Mouse (Mus musculus) heart, adult 2 months (tissue): ENCODE measurements around the gene 2210016F16Rik. TPM values are rescaled to one million over a fixed set of nuclear protein-coding genes. Genes with fewer than 3 reads are reported as not detected.

Experiments used
- DNase-seq, 2 experiments: peaks; one replicate each; pipeline ENCODE4 v3.0.0; 2021
- H3K27ac ChIP-seq: fragments of 200-600 bp; 2 replicates; pipeline ENCODE4 v1.8.1; 2022
- H3K27me3 ChIP-seq: fragments of 200-500 bp; 2 replicates; pipeline ENCODE4 v1.6.1; 2012; ENCODE audit warnings: mild to moderate bottlenecking, low read length, inconsistent platforms, mixed read lengths; ENCODE audit not compliant: control insufficient read depth, insufficient read depth
- H3K36me3 ChIP-seq: fragments of 200-500 bp; 2 replicates; pipeline ENCODE4 v1.6.1; 2012; ENCODE audit warnings: low read length, inconsistent platforms; ENCODE audit not compliant: control insufficient read depth, insufficient read depth
- H3K4me1 ChIP-seq: fragments of 200-500 bp; 2 replicates; pipeline ENCODE4 v1.6.1; 2011; ENCODE audit warnings: low read length; ENCODE audit not compliant: control insufficient read depth, insufficient read depth
- H3K4me3 ChIP-seq: fragments of 200-600 bp; 2 replicates; pipeline ENCODE4 v1.8.1; 2022
- H3K79me2 ChIP-seq: fragments of 200-500 bp; replicated peaks from 2 replicates; pipeline ENCODE4 v1.6.1; 2012; ENCODE audit warnings: mild to moderate bottlenecking, inconsistent platforms, low read length, moderate library complexity, mixed read lengths; ENCODE audit not compliant: control insufficient read depth, insufficient read depth
- H3K9ac ChIP-seq: fragments of 200-500 bp; 2 replicates; pipeline ENCODE4 v1.6.1; 2012; ENCODE audit warnings: low read depth, mild to moderate bottlenecking, control low read depth, inconsistent platforms, low read length, mixed read lengths
- CTCF ChIP-seq: fragments of 200-600 bp; IDR thresholded peaks from 2 replicates; pipeline ENCODE4 v1.8.1; 2022; ENCODE audit warnings: antibody characterized with exemption, mild to moderate bottlenecking, moderate library complexity
- EP300 ChIP-seq: fragments of 200-500 bp; IDR thresholded peaks from 2 replicates; pipeline ENCODE4 v1.6.1; 2011; ENCODE audit warnings: low read depth, low read length, control low read depth; ENCODE audit not compliant: insufficient read depth
- POLR2A ChIP-seq: fragments of 200-500 bp; IDR thresholded peaks from 2 replicates; pipeline ENCODE4 v1.6.1; 2011; ENCODE audit warnings: mild to moderate bottlenecking, low read depth, low read length, control low read depth; ENCODE audit not compliant: insufficient read depth
- WGBS: fragments of 180-500 bp; shearing (Covaris S2); methylation state at CpG from one replicate; pipeline ENCODE4 v1.1.7; 2018; 5-methylcytosine and 5-hydroxymethylcytosine counted together
- intact Hi-C: fragments of 180-260 bp; cut with DNase I; formaldehyde crosslinking; loops from one replicate; pipeline ENCODE4 v1.15.1; 2025
- microRNA-seq, 2 experiments: library from miRNA; unstranded; fragments of <30 nt; microRNA quantifications; one replicate each; pipeline ENCODE4 v1.2.0; 2021
- polyA plus RNA-seq: library from polyadenylated mRNA; depleted of rRNA; stranded (reverse); fragments of >200 nt; gene quantifications from 2 replicates; pipeline ENCODE4 v1.2.3, GENCODE M21; 2012; rRNA removed
- total RNA-seq, 2 experiments: library from RNA; stranded (reverse); gene quantifications; 2 replicates each; pipeline ENCODE4 v1.2.3; 2021

The 2210016F16Rik gene
- total and polyA plus RNA-seq, 3 experiments: 10.4 to 17.5 (median 15.2) TPM

DNA sequence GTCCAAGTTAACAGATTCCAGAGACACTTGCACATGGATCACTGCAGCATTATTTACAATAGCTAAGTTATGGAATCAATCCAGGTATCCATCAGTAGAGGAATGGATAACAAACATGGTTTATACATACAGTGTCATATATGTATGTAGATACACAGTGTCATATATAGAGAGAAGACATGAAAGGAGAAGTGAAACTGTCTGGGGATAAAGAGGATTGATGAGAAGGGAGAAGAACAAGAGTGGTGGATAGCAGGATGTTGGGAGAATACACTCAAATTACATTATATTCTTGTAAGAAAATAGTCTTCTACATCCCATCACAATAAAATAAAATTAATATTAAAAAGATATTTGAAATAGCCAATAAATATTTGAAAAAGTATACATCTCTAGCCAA is 32.0 kb downstream of the 2210016F16Rik start:
- TF ChIP-seq EP300 (no peak), CTCF (no peak), POLR2A (no peak)
- Histone ChIP-seq H3K9ac (no peak overlapping the region), H3K4me3 (no peak overlapping the region), H3K27ac (no peak overlapping the region), H3K36me3 (no peaks in the 10 kb centered on the region), H3K4me1 (no peaks in the 10 kb centered on the region), H3K27me3 (no peaks in the 10 kb centered on the region), H3K79me2 (no peaks in the 10 kb centered on the region)
- DNase-seq: no peak
- intact Hi-C loops: no loop called here

DNA sequence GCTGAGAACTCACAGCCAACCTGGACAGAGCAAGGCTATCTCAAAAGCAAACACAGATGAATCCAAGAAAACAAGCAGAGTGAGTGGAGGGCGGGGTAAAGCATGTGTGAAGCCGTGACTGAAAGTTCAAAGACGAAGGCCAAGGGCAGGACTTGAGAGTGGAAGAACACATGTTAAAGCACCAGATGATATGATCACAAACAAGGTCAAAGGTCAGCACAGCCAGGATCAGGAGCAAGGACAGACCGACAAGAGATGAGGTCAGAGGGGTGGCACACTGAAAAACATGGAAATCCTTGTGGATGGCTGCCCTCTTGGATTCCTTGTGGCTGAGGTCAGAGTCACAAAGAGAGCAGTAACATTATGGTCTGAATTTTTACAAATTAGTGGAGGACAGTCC is 34.4 kb downstream of the 2210016F16Rik start:
- Histone ChIP-seq H3K4me3 (no peak overlapping the region), H3K36me3 (no peaks in the 10 kb centered on the region), H3K9ac (no peak overlapping the region), H3K27me3 (no peaks in the 10 kb centered on the region), H3K27ac (no peak overlapping the region), H3K4me1 (no peaks in the 10 kb centered on the region), H3K79me2 (no peaks in the 10 kb centered on the region)
- intact Hi-C loops: no loop called here
- 36% methylated on average over 4 of the region's 4 CpGs for WGBS
- TF ChIP-seq POLR2A (no peak), CTCF (no peak), EP300 (no peak)
- no peak for DNase-seq

DNA sequence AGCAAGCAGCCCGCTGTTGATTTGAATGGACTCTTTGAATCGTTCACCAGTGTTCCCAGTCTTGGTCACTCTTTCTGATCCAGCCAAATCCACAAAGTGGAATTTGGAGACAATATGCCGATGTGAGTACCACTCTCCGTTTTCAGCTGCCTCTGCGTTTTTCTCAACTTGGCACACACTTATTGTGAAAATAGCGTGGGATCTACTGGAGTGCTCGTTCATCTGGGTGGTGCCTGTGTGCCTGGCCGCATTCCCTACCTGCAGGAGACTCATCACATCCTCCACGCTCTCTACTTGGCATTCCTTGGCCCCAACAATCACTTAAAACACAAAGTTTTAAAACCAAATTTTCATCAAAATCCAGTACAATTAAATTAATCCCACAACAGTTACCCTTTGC is 40.5 kb downstream of the 2210016F16Rik start:
- 84% methylated on average over 9 of the region's 9 CpGs for WGBS

DNA sequence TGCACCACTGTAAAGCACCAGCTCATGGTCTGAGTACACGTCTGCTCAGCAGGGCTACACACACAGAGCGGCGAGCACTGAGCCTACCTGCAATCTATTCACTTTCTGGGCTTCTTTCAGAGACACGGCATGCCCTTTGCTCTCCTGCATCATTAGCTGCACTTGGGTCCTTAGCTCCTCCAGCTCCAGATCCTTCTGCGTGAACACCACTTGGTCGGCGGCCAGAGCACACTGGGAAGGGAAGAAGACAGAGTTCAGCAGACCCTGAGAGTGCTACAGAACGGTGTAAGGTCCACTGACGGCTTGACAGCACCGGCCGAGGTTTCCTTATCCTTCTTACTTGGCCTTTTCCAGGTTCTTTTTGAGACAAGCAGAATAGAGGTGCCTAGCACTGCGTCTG is 47.6 kb downstream of the 2210016F16Rik start:
- H3K4me3 ChIP-seq: no peak overlapping the region
- no peak for DNase-seq
- no peaks in the 10 kb centered on the region for H3K36me3 ChIP-seq
- no peak overlapping the region for H3K27ac ChIP-seq
- WGBS: 74% methylated on average over 12 of the region's 12 CpGs
- TF ChIP-seq CTCF (no peak), EP300 (no peak), POLR2A (no peak)
- no peaks in the 10 kb centered on the region for H3K79me2 ChIP-seq
- intact Hi-C loops: no loop called here
- no peaks in the 10 kb centered on the region for H3K4me1 ChIP-seq
- H3K9ac ChIP-seq: no peak overlapping the region
- H3K27me3 ChIP-seq: no peaks in the 10 kb centered on the region

More for the DNA sequence above, 40.5 kb downstream of the 2210016F16Rik start:
- no peak overlapping the region for H3K9ac ChIP-seq
- no peak for TF ChIP-seq CTCF
- no peak for TF ChIP-seq POLR2A
- no peak for TF ChIP-seq EP300
- no peaks in the 10 kb centered on the region for H3K36me3 ChIP-seq
- no peak overlapping the region for H3K27ac ChIP-seq
- intact Hi-C loops: no loop called here
- no peaks in the 10 kb centered on the region for H3K4me1 ChIP-seq
- no peak for DNase-seq
- no peaks in the 10 kb centered on the region for H3K27me3 ChIP-seq
- H3K79me2 ChIP-seq: no peaks in the 10 kb centered on the region
- no peak overlapping the region for H3K4me3 ChIP-seq

DNA sequence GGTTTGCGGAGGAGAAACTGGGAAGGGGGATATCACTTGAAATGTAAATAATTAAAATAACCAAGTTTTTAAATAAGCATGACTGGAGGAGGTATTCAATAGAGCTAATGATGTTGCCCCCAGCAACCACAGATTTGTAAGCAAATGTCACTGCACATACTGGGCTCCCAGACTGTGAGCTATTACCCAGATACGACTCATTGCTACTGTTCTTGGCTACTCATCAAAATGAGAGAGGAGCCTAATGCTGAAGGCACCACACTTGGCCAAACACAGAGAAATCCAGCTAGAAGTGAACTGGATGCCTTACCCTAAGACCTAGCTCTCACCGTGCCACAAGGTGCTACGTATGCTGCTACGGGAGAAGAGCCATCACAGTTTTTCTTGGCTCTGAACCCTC is 50.9 kb downstream of the 2210016F16Rik start:
- Histone ChIP-seq H3K9ac (no peak overlapping the region), H3K36me3 (no peaks in the 10 kb centered on the region), H3K27me3 (no peaks in the 10 kb centered on the region), H3K4me1 (no peaks in the 10 kb centered on the region), H3K27ac (no peak overlapping the region), H3K79me2 (no peaks in the 10 kb centered on the region), H3K4me3 (no peak overlapping the region)
- DNase-seq: no peak
- WGBS: 93% methylated on average over 5 of the region's 5 CpGs
- intact Hi-C loops: no loop called here
- TF ChIP-seq POLR2A (no peak), EP300 (no peak), CTCF (no peak)

Small RNA genes lying within 50 kb of the gene (microRNA-seq; reads per million reads assigned to microRNA genes)
- 25.1 to 31.4 reads per million in 2 experiments for gene Mir7-1

Other genes with a start within 250 kb of the 2210016F16Rik start
- 10 to 100 TPM; 22.3 to 24.0 TPM for gene Idnk, start 227.6 kb downstream of the 2210016F16Rik start, total RNA-seq
- gene Idnk, start 227.6 kb downstream of the 2210016F16Rik start, polyA plus RNA-seq: 13.9 and 14.8 TPM in 2 replicates
- 10 to 100 TPM; 48.8 to 49.2 TPM for gene Ubqln1, start 169.6 kb downstream of the 2210016F16Rik start, total RNA-seq
- gene Ubqln1, start 169.6 kb downstream of the 2210016F16Rik start, polyA plus RNA-seq: 49.4 and 67.0 TPM in 2 replicates
- gene Gkap1, start 109.5 kb downstream of the 2210016F16Rik start, total RNA-seq: 10 to 100 TPM; 21.8 to 28.3 TPM
- 4.7 and 7.1 TPM in 2 replicates for gene Gkap1, start 109.5 kb downstream of the 2210016F16Rik start, polyA plus RNA-seq
- under 1 TPM; 0.05 to 0.10 TPM for gene Kif27, start 26.1 kb downstream of the 2210016F16Rik start, total RNA-seq
- gene Kif27, start 26.1 kb downstream of the 2210016F16Rik start, polyA plus RNA-seq: 0.09 and 0.10 TPM in 2 replicates
- 1 to 10 TPM; 9.0 to 9.2 TPM for gene Rmi1, start 17.0 kb upstream of the 2210016F16Rik start, total RNA-seq
- gene Rmi1, start 17.0 kb upstream of the 2210016F16Rik start, polyA plus RNA-seq: 5.2 and 8.7 TPM in 2 replicates
- 100 to 1,000 TPM; 388 to 416 TPM for gene Hnrnpk, start 18.1 kb upstream of the 2210016F16Rik start, total RNA-seq
- gene Hnrnpk, start 18.1 kb upstream of the 2210016F16Rik start, polyA plus RNA-seq: 108 and 203 TPM in 2 replicates
- gene Slc28a3, start 225.7 kb upstream of the 2210016F16Rik start, total RNA-seq: not detected
- 0.12 TPM in 1 of 2 replicates, not detected in the other for gene Slc28a3, start 225.7 kb upstream of the 2210016F16Rik start, polyA plus RNA-seq